Mouse (Mus musculus): Measurements from ENCODE around the gene Map4k1.

GRCm38 (mm10) chr7:28972542-28972985, 9.3 kb upstream of the Map4k1 start:
- TF ChIP-seq CTCF (IDR thresholded peaks at IDR 0.05; ENCODE audit: low read depth) (peak; percentile 67), EP300 (IDR thresholded peaks at IDR 0.05; ENCODE audit: low read depth) (no peak)

Measured in heart, postnatal 0 days (tissue).